Mouse (Mus musculus) 3T3-L1 (cell line): ENCODE results near the gene Bco2.

Experiments
- DNase-seq: peaks from one replicate; pipeline ENCODE4 v3.0.0-alpha.2; 2015; ENCODE audit warnings: low read depth, low spot score

Gene Bco2

DNA sequence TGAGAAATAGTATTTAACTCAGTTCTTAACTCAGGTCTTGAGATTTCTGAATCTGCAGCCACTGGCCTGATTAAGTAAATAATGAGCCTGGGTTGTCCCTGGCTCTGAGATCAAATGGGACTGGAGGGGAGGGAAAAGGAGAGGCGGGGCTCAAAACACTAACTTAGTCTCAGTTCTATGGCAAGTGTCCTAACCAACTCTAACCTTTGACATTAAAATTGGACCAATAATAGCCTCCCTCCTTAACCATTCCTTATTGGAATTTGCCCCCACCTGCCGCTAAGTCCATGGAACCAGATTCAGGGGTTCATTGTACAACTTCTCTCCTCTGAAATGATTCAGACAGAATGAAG, at the start of gene Bco2:
Gene Bco2 (minus strand): TSS at position 88 of the 353 bp plus-strand sequence.
- DNase-seq, result no peak

GRCm38 (mm10) chr9:50604338-50604737, 49.4 kb upstream of the Bco2 start:
- DNase-seq, result peak; percentile 19

DNA sequence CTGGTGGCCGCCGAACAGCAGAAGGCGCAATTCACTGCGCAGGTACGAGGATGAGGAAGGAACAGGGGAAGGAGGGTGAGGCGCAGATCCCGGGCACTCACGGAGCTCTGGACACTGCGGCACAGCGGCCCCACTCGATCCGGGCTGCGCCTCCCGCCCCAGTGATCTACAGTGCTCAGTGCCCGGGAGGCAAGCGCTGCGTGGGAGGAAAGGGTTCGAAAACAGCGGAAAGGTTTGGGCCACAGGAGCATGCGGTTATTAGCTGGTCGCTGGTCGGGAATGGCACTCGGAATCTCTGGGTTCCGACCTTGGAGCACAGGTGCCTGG, 49.0 kb upstream of the Bco2 start:
- no peak for DNase-seq

- peak; percentile 96 for DNase-seq
These were observed 48.4 kb upstream of the Bco2 start, which contains the start of the genes Sdhd and Timm8b for GRCm38 (mm10) chr9:50603189-50603997. TSS of gene Sdhd (minus strand) at chr9:50603812. TSS of gene Timm8b (plus strand) at chr9:50603910.

GRCm38 (mm10) chr9:50602055-50602845, 47.3 kb upstream of the Bco2 start:
- DNase-seq, result no peak

- DNase-seq, result no peak
These were observed 46.6 kb upstream of the Bco2 start for GRCm38 (mm10) chr9:50601536-50601935.

DNA sequence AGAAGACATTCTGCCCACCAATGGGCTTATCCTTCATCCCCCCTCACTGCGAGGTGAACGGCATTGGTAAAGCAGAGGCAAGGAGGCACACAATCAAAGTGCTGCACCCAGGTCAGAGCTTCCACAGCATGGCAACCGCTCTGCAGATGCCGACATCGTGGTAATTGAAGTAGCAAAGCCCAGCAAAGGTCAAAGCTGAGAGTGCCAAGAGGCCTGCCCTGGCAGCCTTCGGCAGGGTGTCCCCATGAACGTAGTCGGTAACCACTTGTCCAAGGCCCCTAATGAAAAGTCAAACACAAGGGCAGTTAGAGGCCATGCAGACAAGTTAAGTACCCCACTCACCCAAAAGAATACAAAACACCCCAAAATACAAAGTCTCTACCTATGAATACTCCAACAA, 42.0 kb upstream of the Bco2 start:
- DNase-seq, result no peak

GRCm38 (mm10) chr9:50594794-50595417, 39.9 kb upstream of the Bco2 start:
- no peak for DNase-seq

- DNase-seq, result peak; percentile 60
These were observed 38.6 kb upstream of the Bco2 start for GRCm38 (mm10) chr9:50593544-50593943.

DNA sequence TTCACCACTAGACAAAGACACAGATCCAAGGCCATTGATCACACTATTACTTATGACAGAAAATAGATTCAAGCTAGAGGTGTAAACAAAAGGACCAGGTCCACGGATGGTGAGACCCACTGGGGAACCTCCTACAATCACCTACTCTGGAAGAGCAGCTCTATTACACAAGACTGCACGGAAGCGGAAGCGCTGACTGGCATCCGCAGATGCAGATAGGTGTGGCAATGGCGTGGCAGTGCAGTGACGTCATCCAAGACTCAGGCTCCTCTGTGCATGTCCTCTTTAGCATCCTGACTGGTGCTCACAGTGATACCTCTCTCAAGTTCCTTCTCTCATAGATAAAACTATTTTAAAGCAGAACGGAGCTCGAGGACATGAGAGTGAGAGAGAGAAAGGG, 38.0 kb upstream of the Bco2 start:
- no peak for DNase-seq

- DNase-seq, result peak; percentile 77
These were observed 36.0 kb upstream of the Bco2 start for GRCm38 (mm10) chr9:50590856-50591518.

- DNase-seq, result no peak
These were observed 32.0 kb upstream of the Bco2 start for GRCm38 (mm10) chr9:50586955-50587354.

GRCm38 (mm10) chr9:50585145-50585818, 30.3 kb upstream of the Bco2 start:
- no peak for DNase-seq

DNA sequence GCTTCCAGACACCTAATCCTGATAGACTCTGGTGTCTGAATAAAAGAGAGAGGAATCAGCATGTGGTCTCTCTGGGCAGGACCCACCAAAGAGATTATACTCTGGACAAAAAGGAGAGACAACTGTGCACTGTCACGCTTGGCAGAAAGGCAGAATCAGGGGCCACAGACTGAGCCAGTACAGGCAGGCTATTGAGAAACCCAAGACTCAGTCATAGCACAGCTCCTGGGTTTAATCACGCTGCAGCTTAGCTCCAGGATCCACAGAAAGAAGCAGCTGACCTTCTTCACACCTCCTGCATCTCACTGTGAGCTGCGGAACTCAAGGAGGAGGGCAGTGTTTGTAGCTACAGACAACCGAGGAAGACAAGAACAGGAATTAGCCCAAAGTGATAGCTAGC, 25.4 kb upstream of the Bco2 start:
- no peak for DNase-seq

GRCm38 (mm10) chr9:50569599-50570525, 14.9 kb upstream of the Bco2 start:
- peak; percentile 85 for DNase-seq

- peak; percentile 50 for DNase-seq
These were observed 12.9 kb upstream of the Bco2 start for GRCm38 (mm10) chr9:50567881-50568280.

DNA sequence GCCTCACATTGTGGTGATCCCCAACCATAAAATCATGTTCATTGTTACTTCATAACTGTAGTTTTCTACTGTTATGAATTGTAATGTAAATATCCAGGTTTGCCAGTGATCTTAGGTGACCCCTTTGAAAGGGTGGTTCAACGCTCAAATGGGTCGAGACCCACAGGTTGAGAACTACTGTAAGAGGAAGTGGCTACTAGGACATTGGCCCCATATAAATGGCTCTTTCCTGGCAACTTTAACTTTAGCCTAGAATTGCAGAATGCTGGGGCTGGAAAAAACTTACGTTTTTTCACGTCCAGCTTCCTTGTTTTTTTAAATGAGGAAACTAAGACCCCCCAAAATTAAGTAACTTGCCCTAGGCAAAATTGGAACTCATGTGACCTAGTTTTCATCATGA, 12.4 kb upstream of the Bco2 start:
- DNase-seq, result no peak

GRCm38 (mm10) chr9:50565940-50566339, 11.0 kb upstream of the Bco2 start:
- no peak for DNase-seq

DNA sequence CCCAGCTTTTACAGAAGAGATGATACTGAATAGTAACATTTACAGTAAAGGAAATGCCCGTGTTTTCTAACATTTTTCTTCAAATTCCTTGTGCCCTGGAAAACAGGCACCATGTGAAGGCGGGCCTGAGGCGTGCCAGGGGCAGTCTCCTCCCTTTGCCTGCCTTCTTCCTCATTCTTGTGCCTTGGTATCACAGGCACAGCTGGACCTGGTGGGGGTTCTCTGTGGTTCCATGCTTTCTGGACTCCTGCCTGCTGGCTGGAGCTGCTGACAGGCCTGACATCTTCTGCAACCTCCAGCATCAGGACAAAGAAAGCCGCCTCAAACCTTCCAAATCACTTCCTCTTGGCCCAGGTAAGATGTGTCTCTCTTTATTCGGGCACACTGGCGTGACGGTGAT, 10.2 kb upstream of the Bco2 start:
- DNase-seq, result peak; percentile 84

DNA sequence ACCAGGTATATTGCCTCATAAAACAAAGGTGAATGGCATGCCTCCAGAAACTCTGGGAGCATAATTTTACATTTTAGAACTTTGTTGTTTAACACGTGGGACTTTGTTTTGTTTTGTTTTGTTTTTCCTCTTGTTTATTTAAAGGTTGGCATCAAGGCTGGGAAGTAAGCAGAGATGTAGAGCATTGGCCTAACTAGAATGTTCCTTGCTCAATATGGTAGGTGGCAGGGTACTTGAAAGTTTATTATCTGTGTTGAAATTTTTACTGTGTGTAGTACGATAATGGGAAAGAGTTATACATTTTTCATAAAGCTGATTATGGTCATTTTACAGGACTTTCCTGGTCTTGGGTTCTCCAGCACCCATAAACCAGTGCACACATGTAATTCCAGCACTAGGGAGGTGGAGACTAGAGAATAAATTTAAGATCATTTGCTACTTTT, 7.0 kb upstream of the Bco2 start:
- no peak for DNase-seq
